Mouse (Mus musculus) adrenal gland (tissue): ENCODE measurements around the gene Nemp1.

ENCODE experiments used
- intact Hi-C: fragments of 180-260 bp; cut with DNase I; formaldehyde crosslinking; loops from one replicate; pipeline ENCODE4 v1.15.1; 2025

Nemp1 gene

DNA sequence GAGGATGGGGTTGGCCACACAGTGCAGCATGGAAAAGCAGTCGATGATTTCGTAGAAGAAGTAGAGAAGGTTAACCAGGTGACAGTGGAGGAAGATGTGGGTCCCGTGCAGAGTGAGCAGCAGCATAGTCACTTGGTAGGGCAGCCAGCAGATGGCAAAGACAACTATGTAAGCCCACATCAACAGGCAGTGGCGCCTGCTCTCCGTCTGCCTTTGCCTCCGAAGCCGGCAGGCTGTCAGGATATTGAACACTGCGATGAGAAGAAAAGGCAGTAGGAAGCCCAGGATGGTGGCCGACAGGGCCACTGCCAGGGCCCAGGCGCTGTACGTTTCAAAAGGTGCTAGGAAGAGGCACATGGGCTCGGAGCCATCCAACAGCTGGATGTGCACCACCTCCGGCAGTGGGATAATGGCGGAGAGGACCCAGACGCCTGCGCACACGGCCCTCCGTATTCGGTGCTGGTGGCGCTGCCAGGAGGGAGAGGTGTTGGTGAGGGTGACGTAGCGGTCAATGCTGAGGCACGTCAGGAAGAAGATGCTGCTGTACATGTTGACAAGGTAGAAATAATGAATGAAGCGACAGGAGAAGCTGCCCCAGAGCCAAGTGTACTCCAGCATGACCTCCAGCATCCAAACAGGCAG is 83.6 kb downstream of the Nemp1 start:
- intact Hi-C loops: no loop called here
